ENCODE assay signal across 19 mouse cellular contexts in the genomic region with DNA sequence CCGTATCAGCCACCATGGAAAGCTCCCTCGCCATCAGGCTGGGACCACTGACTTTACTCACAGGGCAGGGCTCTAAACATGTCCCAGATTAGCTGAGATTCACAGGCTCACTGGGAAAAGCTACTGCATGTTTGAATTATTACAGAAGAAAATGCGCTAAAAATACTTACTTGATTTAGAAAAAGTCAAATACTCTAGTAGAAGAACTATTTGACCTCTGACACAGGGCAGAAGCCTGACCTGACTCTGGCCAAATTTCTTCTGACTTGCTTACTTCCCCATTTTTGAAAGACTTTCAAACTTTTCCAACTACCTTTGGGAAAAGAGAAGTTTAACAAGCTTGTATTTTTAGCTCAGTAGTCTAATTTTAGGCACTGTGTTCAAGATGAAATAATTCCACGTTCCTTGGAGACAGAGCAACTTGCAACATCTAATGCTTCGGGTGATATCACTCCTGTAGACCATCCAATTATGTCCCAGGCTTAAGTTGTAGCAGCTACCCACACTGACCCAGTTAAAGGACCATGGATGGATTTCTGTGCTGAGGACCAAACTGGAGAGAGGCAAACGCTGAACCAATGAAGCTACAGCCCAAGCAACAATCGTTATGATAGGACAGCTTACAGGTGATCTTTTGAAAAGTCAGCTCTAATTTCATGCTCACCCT.
A peak's percentile ranks its signal among the peaks of the same experiment; 100 is the strongest.
DNase-seq lines count a peak whose midpoint lies in the region; ATAC-seq and TF ChIP-seq lines count a peak whose summit lies in the region.
"Had no signal": no experiment of that assay in that cellular context is flagged by ENCODE, and none has a peak within 500 bp of the region (broad histone marks: within the 10 kb centered on the region; RNA-seq: fewer than 3 reads in every experiment).

No protein-coding gene starts in this region.

- peak; percentile 41 for DNase-seq in heart, adult 8-10 months (ENCODE audit: low spot score)
- no peak for DNase-seq in heart, embryonic 10.5 days (ENCODE audit: low spot score)
- peak; percentile 33 for DNase-seq in liver, adult 2 months (ENCODE audit: extremely low read depth, low read depth, low spot score)
- DNase-seq in liver, postnatal 0 days: no peak
- peak; percentile 21 for DNase-seq in lung, postnatal 25 days (ENCODE audit: low spot score)
- DNase-seq in cerebellum, adult 18-20 months: no peak
- DNase-seq in spleen, postnatal 10 days (ENCODE audit: low spot score in 2 of 2): no peak
- DNase-seq: adrenal gland, adult 8-10 months; cerebellum, adult 8-10 months; gastrocnemius, postnatal 36 days; spleen, adult 18-20 months; thymus, postnatal 4 days had no signal

- no peak for TF ChIP-seq CTCF in liver, adult 2 months (IDR thresholded peaks at IDR 0.05; ENCODE audit: low read depth, low read length)
- TF ChIP-seq CTCF in liver, postnatal 0 days (IDR thresholded peaks at IDR 0.05; ENCODE audit: low read depth): no peak

- WGBS in heart, embryonic 10.5 days: 80% methylated on average over 7 of the region's 7 CpGs
- 75% methylated on average over 7 of the region's 7 CpGs for WGBS in liver, adult 2 months
- 55% methylated on average over 7 of the region's 7 CpGs for WGBS in liver, postnatal 0 days (ENCODE audit: insufficient replicate concordance)

- TF ChIP-seq EP300 in liver, postnatal 0 days (IDR thresholded peaks at IDR 0.05; ENCODE audit: low read depth): no peak

- no peaks in the 10 kb centered on the region for H3K4me1 ChIP-seq in heart, embryonic 10.5 days
- H3K4me1 ChIP-seq in liver, adult 2 months (ENCODE audit: control insufficient read depth, insufficient read depth, low read length): peaks cover 3% of the 10 kb centered on the region; the same call in 1 of the 2 replicates
- no peaks in the 10 kb centered on the region for H3K4me1 ChIP-seq in liver, postnatal 0 days (ENCODE audit: insufficient read depth)
- H3K4me1 ChIP-seq: forebrain, embryonic 15.5 days; hindbrain, embryonic 13.5 days; intestine, embryonic 15.5 days; limb, embryonic 13.5 days; midbrain, embryonic 10.5 days had no signal

- H3K9me3 ChIP-seq in heart, embryonic 10.5 days: no peaks in the 10 kb centered on the region
- no peaks in the 10 kb centered on the region for H3K9me3 ChIP-seq in liver, postnatal 0 days (ENCODE audit: low read length)
- H3K9me3 ChIP-seq: forebrain, embryonic 15.5 days; hindbrain, embryonic 13.5 days; intestine, embryonic 15.5 days; limb, embryonic 13.5 days; midbrain, embryonic 10.5 days had no signal

- H3K36me3 ChIP-seq in heart, embryonic 10.5 days: peaks cover 68% of the 10 kb centered on the region
- H3K36me3 ChIP-seq in liver, adult 2 months (ENCODE audit: control insufficient read depth, insufficient read depth, low read length): peaks cover 23% of the 10 kb centered on the region
- H3K36me3 ChIP-seq in liver, postnatal 0 days (replicated peaks; ENCODE audit: insufficient read depth, low read length): no peaks in the 10 kb centered on the region
- H3K36me3 ChIP-seq: forebrain, embryonic 15.5 days; hindbrain, embryonic 13.5 days had no signal

- no peak for TF ChIP-seq POLR2A in liver, adult 2 months (IDR thresholded peaks at IDR 0.05; ENCODE audit: extremely low read depth, insufficient read depth, low read length)

- no peaks in the 10 kb centered on the region for H3K27me3 ChIP-seq in heart, embryonic 10.5 days (ENCODE audit: insufficient read depth, poor library complexity, severe bottlenecking)
- no peaks in the 10 kb centered on the region for H3K27me3 ChIP-seq in liver, adult 2 months (ENCODE audit: control insufficient read depth, insufficient read depth, low read length)
- no peaks in the 10 kb centered on the region for H3K27me3 ChIP-seq in liver, postnatal 0 days (ENCODE audit: insufficient read depth, low read length)
- H3K27me3 ChIP-seq: forebrain, embryonic 15.5 days; hindbrain, embryonic 13.5 days; intestine, embryonic 15.5 days; limb, embryonic 13.5 days had no signal

- no peaks in the 10 kb centered on the region for H3K79me2 ChIP-seq in liver, adult 2 months (ENCODE audit: control insufficient read depth, insufficient read depth, low read length)

- no peak overlapping the region for H3K27ac ChIP-seq in heart, embryonic 10.5 days
- no peak overlapping the region for H3K27ac ChIP-seq in liver, adult 2 months (replicated peaks; ENCODE audit: insufficient read depth, low read depth, low read length)
- no peak overlapping the region for H3K27ac ChIP-seq in liver, postnatal 0 days (ENCODE audit: low read depth)
- H3K27ac ChIP-seq: forebrain, embryonic 15.5 days; hindbrain, embryonic 13.5 days; intestine, embryonic 15.5 days; limb, embryonic 13.5 days; midbrain, embryonic 10.5 days had no signal

- H3K4me2 ChIP-seq in liver, postnatal 0 days (ENCODE audit: low read depth, low read length): no peak overlapping the region
- H3K4me2 ChIP-seq: forebrain, embryonic 15.5 days; hindbrain, embryonic 13.5 days; intestine, embryonic 15.5 days; limb, embryonic 13.5 days had no signal

- no peak overlapping the region for H3K4me3 ChIP-seq in heart, embryonic 10.5 days
- no peak overlapping the region for H3K4me3 ChIP-seq in liver, adult 2 months (ENCODE audit: insufficient read depth, low read depth, low read length)
- no peak overlapping the region for H3K4me3 ChIP-seq in liver, postnatal 0 days (ENCODE audit: low read depth, low read length)
- H3K4me3 ChIP-seq: forebrain, embryonic 15.5 days; hindbrain, embryonic 13.5 days; intestine, embryonic 15.5 days; limb, embryonic 13.5 days; midbrain, embryonic 10.5 days had no signal

- ATAC-seq in liver, postnatal 0 days: no peak
- ATAC-seq in granulocyte monocyte progenitor cell, adult 5-6 weeks (replicated peaks; ENCODE audit: poor library complexity, severe bottlenecking): peak; percentile 40; the same call in 1 of the 2 replicates
- ATAC-seq: CD4-positive, CD25-positive, alpha-beta regulatory T cell, adult 4 months; forebrain, embryonic 15.5 days; intestine, embryonic 15.5 days had no signal

- H3K9ac ChIP-seq in liver, adult 2 months (ENCODE audit: low read depth, low read length): no peak overlapping the region
- no peak overlapping the region for H3K9ac ChIP-seq in liver, postnatal 0 days (replicated peaks)
- H3K9ac ChIP-seq: forebrain, embryonic 15.5 days; hindbrain, embryonic 13.5 days; intestine, embryonic 15.5 days; limb, embryonic 13.5 days had no signal

Comparison
In these comparisons a context has a peak if more than half of its experiments do, and no peak if none do; other contexts are left out.
1. DNase-seq: peak in heart, adult 8-10 months (single experiment), liver, adult 2 months (single experiment) and lung, postnatal 25 days (single experiment); none in heart, embryonic 10.5 days (single experiment), liver, postnatal 0 days (single experiment), cerebellum, adult 18-20 months (0 of 2) and spleen, postnatal 10 days (0 of 2).